Mouse (Mus musculus) yolk sac, embryonic 10.5 days (tissue): ENCODE measurements around the gene Gm5580.
"Not testable (repeated sequence)": the region's sequence is repeated elsewhere in the genome, so short reads cannot be mapped to it uniquely, and the experiment has no call there.

ENCODE experiments used
- DNase-seq: peaks from one replicate; pipeline ENCODE4 v3.0.0-alpha.2; 2017; ENCODE audit warnings: low spot score

The Gm5580 gene

GRCm38 (mm10) chr6:116550841-116551240, at the start of gene Gm5580:
Gm5580 (plus strand) TSS chr6:116551141.
- not testable (repeated sequence) for DNase-seq

- not testable (repeated sequence) for DNase-seq
Observed at GRCm38 (mm10) chr6:116506302-116507003, 44.5 kb upstream of the Gm5580 start, which contains the start of gene Olfr212. Olfr212 (plus strand) TSS chr6:116506516.

GRCm38 (mm10) chr6:116514832-116515231, 36.1 kb upstream of the Gm5580 start:
- DNase-seq, result no peak

GRCm38 (mm10) chr6:116538156-116538555, 12.8 kb upstream of the Gm5580 start, which contains the start of gene Olfr213:
Olfr213 (plus strand) TSS chr6:116538456.
- no peak for DNase-seq

- no peak for DNase-seq
Observed at GRCm38 (mm10) chr6:116542500-116542899, 8.4 kb upstream of the Gm5580 start.

GRCm38 (mm10) chr6:116553935-116554334, 3.0 kb downstream of the Gm5580 start, which contains the start of gene Olfr214:
Olfr214 (plus strand) TSS chr6:116554235.
- DNase-seq, result no peak

- DNase-seq, result no peak
Observed at GRCm38 (mm10) chr6:116554952-116555351, 4.0 kb downstream of the Gm5580 start.

GRCm38 (mm10) chr6:116569834-116570233, 18.9 kb downstream of the Gm5580 start:
- peak; percentile 25 for DNase-seq

- no peak for DNase-seq
Observed at GRCm38 (mm10) chr6:116584095-116584494, 33.2 kb downstream of the Gm5580 start, which contains the start of gene Olfr215. Olfr215 (minus strand) TSS chr6:116584195.

- not testable (repeated sequence) for DNase-seq
Observed at GRCm38 (mm10) chr6:116600969-116601368, 50.0 kb downstream of the Gm5580 start.
